Mouse (Mus musculus): ENCODE results near the gene Lefty1.

DNA sequence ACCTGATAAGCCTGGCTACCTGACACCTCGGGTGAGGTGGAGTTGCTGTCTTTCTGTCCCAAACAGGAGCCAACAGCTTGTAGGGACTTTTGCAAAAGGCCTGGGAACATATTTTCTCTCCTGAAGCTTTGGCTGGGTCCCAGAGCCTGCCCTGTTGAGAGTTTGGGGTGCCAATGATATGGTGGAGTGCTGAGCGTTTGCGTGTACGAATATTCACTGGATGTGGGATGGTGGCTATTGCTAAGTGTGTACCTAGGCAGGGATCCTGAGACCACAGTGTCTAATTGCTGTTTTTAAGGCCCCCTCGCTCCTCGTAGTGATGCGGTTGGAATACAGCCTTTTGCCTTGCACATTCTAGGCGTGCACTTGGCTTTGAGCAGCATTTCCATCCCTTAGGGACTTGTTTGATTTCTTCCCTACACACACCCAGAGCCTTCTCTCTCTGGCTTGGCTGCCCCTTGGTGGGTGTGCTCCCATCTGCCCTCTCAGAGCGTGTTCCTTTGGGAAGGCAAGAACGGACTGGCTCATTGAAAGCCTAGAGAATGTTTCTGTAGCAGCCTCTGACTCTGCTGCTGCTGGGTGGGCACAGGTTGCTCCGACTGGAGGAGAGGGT lies 8.3 kb downstream of the Lefty1 start:
- TF ChIP-seq POLR2A (IDR thresholded peaks at IDR 0.05; ENCODE audit: borderline replicate concordance, control insufficient read depth, low read depth, low read length) = no peak
- no peak for TF ChIP-seq CTCF (IDR thresholded peaks at IDR 0.05; ENCODE audit: control insufficient read depth, insufficient read depth, low read length)

Data from bone marrow, adult 2 months (tissue).